Mouse (Mus musculus): ENCODE results near the gene Dnah5. TPM values are rescaled to one million over a fixed set of nuclear protein-coding genes. Genes with fewer than 3 reads are reported as not detected.
"Not testable (repeated sequence)": the region's sequence is repeated elsewhere in the genome, so short reads cannot be mapped to it uniquely, and the experiment has no call there.

The Dnah5 gene
- polyA plus RNA-seq, 1 experiment from 2014 or later: 0.01 TPM

DNA sequence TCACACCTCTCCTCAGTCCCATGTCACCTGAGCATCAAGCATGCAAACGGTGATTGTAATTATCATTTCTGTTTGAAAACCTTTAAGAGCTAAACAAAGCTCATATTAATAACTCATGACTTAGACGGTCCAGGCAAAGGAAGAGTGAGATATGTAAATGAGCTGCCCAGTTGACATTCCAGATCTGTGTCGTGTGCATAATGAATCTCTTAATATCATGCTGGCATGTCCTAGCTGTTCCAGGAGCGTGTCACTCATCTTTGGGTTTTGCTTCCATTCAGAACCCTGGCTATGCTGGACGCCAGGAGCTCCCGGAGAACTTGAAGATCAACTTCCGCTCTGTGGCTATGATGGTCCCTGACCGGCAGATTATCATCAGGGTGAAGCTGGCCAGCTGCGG is 123.9 kb downstream of the Dnah5 start:
- H3K9me3 ChIP-seq (ENCODE audit: low read depth, low read length): no peaks in the 10 kb centered on the region
- H3K4me2 ChIP-seq: no peak overlapping the region
- no peak for TF ChIP-seq CTCF (IDR thresholded peaks at IDR 0.05; ENCODE audit: low read depth)
- no peaks in the 10 kb centered on the region for H3K4me1 ChIP-seq (ENCODE audit: insufficient read depth)
- ATAC-seq (ENCODE audit: insufficient read depth) (no peak), DNase-seq (no peak)
- H3K27me3 ChIP-seq (ENCODE audit: insufficient read depth, low read length): no peaks in the 10 kb centered on the region
- H3K4me3 ChIP-seq (ENCODE audit: low read depth, low read length): no peak overlapping the region
- no peak overlapping the region for H3K27ac ChIP-seq (ENCODE audit: low read depth)
- H3K9ac ChIP-seq: no peak overlapping the region
- 68% methylated on average over 9 of the region's 9 CpGs for WGBS
- H3K36me3 ChIP-seq (ENCODE audit: insufficient read depth): no peaks in the 10 kb centered on the region

DNA sequence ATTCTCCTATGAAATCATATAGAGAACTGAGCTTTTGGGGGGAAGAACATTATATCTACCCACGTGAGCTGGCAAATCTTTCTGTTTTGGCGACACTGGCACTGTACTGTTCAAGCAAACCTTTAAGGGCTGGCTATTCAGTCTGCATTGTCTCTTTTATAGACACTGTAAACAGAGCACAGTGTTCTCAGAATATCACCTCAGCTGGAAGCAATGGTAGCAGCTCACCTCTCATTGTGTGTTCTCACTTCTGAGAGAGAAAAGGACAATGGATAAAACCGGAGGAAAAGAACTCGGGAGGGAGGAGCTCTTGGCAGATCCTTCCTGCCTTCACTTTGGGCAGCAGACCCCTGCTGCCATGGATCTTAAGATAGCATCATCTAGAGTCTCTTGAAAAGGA is 137.6 kb downstream of the Dnah5 start:
- no peaks in the 10 kb centered on the region for H3K9me3 ChIP-seq (ENCODE audit: low read depth, low read length)
- no peak overlapping the region for H3K9ac ChIP-seq
- no peak overlapping the region for H3K4me3 ChIP-seq (ENCODE audit: low read depth, low read length)
- H3K4me1 ChIP-seq (ENCODE audit: insufficient read depth): no peaks in the 10 kb centered on the region
- no peaks in the 10 kb centered on the region for H3K27me3 ChIP-seq (ENCODE audit: insufficient read depth, low read length)
- TF ChIP-seq CTCF (IDR thresholded peaks at IDR 0.05; ENCODE audit: low read depth): no peak
- H3K4me2 ChIP-seq: no peak overlapping the region
- no peak overlapping the region for H3K27ac ChIP-seq (ENCODE audit: low read depth)
- no peak for ATAC-seq (ENCODE audit: insufficient read depth)
- 42% methylated on average over 4 of the region's 4 CpGs for WGBS
- no peak for DNase-seq
- no peaks in the 10 kb centered on the region for H3K36me3 ChIP-seq (ENCODE audit: insufficient read depth)

DNA sequence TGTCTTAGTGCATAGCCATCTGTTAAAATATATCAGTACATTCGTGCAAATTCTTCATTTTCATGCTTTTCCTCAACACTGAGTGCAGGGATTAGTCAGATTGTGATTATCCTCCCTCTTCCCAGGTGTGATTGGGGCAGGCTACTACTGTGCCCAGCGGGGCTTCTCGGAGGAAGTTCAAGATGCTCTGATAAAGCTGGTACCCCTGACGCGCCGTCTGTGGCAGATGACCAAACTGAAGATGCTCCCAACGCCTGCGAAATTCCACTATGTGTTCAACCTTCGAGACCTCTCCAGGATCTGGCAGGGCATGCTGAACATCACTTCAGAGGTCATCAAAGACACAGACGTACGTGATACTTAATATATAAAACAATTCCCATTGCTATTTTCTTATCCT is 164.0 kb downstream of the Dnah5 start:
- H3K9ac ChIP-seq: no peak overlapping the region
- H3K27ac ChIP-seq (ENCODE audit: low read depth): no peak overlapping the region
- DNase-seq (no peak), ATAC-seq (ENCODE audit: insufficient read depth) (no peak)
- TF ChIP-seq CTCF (IDR thresholded peaks at IDR 0.05; ENCODE audit: low read depth): no peak
- 69% methylated on average over 11 of the region's 11 CpGs for WGBS
- no peaks in the 10 kb centered on the region for H3K27me3 ChIP-seq (ENCODE audit: insufficient read depth, low read length)
- no peaks in the 10 kb centered on the region for H3K36me3 ChIP-seq (ENCODE audit: insufficient read depth)
- no peaks in the 10 kb centered on the region for H3K9me3 ChIP-seq (ENCODE audit: low read depth, low read length)
- H3K4me3 ChIP-seq (ENCODE audit: low read depth, low read length): no peak overlapping the region
- H3K4me2 ChIP-seq: no peak overlapping the region
- no peaks in the 10 kb centered on the region for H3K4me1 ChIP-seq (ENCODE audit: insufficient read depth)

DNA sequence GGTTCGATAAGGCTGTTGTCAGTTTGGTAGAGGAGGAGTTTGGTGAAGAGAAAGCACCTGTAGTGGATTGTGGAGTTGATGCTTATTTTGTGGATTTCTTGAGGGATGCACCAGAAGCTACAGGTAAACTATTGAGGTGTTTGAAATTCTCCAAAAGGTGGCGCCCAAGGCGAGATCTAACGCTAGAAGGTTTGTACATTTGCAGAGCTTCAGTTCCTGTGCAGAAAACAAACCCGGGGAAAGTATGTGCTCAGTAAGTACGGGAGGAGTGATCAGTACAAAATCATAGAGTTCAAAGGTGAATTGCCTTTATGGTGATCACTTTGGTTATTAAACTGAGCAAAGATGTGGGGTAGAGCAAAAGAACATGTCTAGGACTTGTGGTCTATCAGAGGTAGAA is 166.9 kb downstream of the Dnah5 start:
- Histone ChIP-seq H3K4me1 (ENCODE audit: insufficient read depth) (no peaks in the 10 kb centered on the region), H3K27me3 (ENCODE audit: insufficient read depth, low read length) (no peaks in the 10 kb centered on the region), H3K36me3 (ENCODE audit: insufficient read depth) (no peaks in the 10 kb centered on the region), H3K4me2 (no peak overlapping the region), H3K27ac (ENCODE audit: low read depth) (no peak overlapping the region), H3K9ac (no peak overlapping the region), H3K4me3 (ENCODE audit: low read depth, low read length) (no peak overlapping the region), H3K9me3 (ENCODE audit: low read depth, low read length) (no peaks in the 10 kb centered on the region)
- no peak for DNase-seq
- 82% methylated on average over 6 of the region's 6 CpGs for WGBS
- TF ChIP-seq CTCF (IDR thresholded peaks at IDR 0.05; ENCODE audit: low read depth): no peak
- no peak for ATAC-seq (ENCODE audit: insufficient read depth)

DNA sequence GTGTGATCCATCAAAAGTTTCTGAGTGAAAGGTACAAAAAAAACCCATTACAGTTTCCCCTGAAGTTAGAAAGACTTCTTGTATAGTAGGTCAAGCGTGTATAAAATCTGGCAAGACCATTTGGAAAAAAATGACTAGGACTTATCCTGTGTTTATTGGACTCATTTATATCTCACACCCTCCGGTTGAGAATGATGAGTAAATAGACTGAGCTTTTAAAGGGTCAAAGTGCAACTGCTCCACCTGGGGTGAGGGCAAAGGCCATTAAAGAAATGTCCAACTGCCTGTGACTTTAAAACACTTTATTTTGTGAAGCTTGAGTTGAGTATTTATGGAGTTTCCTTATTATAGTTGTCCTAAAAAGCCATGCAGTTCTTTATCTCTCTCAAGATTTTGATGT is 168.0 kb downstream of the Dnah5 start:
- no peaks in the 10 kb centered on the region for H3K27me3 ChIP-seq (ENCODE audit: insufficient read depth, low read length)
- no peak overlapping the region for H3K27ac ChIP-seq (ENCODE audit: low read depth)
- WGBS: 30% methylated on average over 2 of the region's 2 CpGs
- H3K4me3 ChIP-seq (ENCODE audit: low read depth, low read length): no peak overlapping the region
- no peaks in the 10 kb centered on the region for H3K9me3 ChIP-seq (ENCODE audit: low read depth, low read length)
- H3K9ac ChIP-seq: no peak overlapping the region
- no peak for TF ChIP-seq CTCF (IDR thresholded peaks at IDR 0.05; ENCODE audit: low read depth)
- ATAC-seq (ENCODE audit: insufficient read depth): no peak
- no peaks in the 10 kb centered on the region for H3K36me3 ChIP-seq (ENCODE audit: insufficient read depth)
- H3K4me2 ChIP-seq: no peak overlapping the region
- H3K4me1 ChIP-seq (ENCODE audit: insufficient read depth): no peaks in the 10 kb centered on the region
- no peak for DNase-seq

DNA sequence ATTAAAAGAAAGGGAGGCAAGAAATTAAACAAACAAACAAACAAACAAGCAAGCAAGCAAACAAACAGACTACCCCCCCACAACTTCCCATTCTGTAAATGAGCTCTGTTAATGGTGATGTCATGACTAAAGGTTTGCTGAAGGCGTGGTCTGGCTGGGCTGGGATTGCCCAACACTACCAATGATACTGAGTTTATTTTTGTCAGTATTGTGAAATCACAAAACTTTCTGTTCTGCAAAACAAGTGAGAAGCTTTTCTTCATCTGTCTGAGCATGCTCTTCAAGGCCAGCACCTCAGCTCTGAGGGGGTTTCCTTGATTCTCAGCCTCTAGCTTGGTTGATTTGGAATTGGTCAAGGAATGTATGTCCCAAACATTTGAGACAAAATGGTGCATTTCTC is 170.8 kb downstream of the Dnah5 start:
- H3K4me1 ChIP-seq (ENCODE audit: insufficient read depth): no peaks in the 10 kb centered on the region
- 84% methylated on average over 1 of the region's 1 CpGs for WGBS
- DNase-seq (no peak), ATAC-seq (ENCODE audit: insufficient read depth) (no peak)
- no peak overlapping the region for H3K27ac ChIP-seq (ENCODE audit: low read depth)
- H3K4me3 ChIP-seq (ENCODE audit: low read depth, low read length): no peak overlapping the region
- TF ChIP-seq CTCF (IDR thresholded peaks at IDR 0.05; ENCODE audit: low read depth): no peak
- H3K4me2 ChIP-seq: no peak overlapping the region
- H3K9ac ChIP-seq: no peak overlapping the region
- H3K9me3 ChIP-seq (ENCODE audit: low read depth, low read length): no peaks in the 10 kb centered on the region
- H3K36me3 ChIP-seq (ENCODE audit: insufficient read depth): no peaks in the 10 kb centered on the region
- H3K27me3 ChIP-seq (ENCODE audit: insufficient read depth, low read length): no peaks in the 10 kb centered on the region

DNA sequence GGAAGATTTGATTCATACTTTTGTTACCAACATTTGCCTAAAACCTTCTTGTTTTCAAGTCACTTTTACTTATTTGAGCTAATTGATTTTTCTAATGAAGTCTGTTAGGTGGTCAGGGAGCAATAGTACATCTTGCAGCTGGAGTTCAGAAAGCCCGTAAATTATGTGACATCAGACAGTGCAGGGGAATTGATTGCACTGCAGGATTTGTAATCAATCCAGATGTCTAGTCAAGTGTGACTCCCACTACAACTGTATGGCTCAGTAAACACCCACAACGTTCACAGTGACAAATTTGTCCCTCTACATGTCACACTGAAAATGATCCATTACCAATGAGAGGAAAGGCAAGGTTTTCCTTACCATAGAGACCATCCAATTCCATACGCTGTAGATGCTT is 177.4 kb downstream of the Dnah5 start:
- Histone ChIP-seq H3K4me1 (ENCODE audit: insufficient read depth) (no peaks in the 10 kb centered on the region), H3K4me2 (no peak overlapping the region), H3K4me3 (ENCODE audit: low read depth, low read length) (no peak overlapping the region), H3K36me3 (ENCODE audit: insufficient read depth) (no peaks in the 10 kb centered on the region), H3K9me3 (ENCODE audit: low read depth, low read length) (no peaks in the 10 kb centered on the region), H3K27ac (ENCODE audit: low read depth) (no peak overlapping the region), H3K9ac (no peak overlapping the region), H3K27me3 (ENCODE audit: insufficient read depth, low read length) (no peaks in the 10 kb centered on the region)
- ATAC-seq (ENCODE audit: insufficient read depth): no peak
- no peak for TF ChIP-seq CTCF (IDR thresholded peaks at IDR 0.05; ENCODE audit: low read depth)
- DNase-seq: no peak
- 48% methylated on average over 3 of the region's 3 CpGs for WGBS

DNA sequence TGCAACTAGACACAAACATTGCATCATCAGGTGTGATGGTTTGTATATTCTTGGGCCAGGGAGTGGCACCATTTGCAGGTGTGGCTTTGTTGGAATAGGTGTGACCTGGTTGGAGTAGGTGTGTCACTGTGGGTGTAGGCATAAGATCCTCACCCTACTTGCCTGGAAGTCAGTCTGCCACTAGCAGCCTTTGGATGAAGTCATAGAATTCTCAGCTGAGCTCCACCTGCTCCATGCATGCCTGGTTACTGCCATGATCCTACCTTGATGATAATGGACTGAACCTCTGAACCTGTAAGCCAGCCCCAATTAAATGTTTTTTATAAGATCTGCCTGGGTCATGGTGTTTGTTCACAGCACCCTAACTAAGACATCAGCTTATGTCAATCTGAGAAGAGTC is 190.2 kb downstream of the Dnah5 start:
- H3K4me2 ChIP-seq; H3K9me3 ChIP-seq (ENCODE audit: low read depth, low read length); H3K36me3 ChIP-seq (ENCODE audit: insufficient read depth); H3K4me3 ChIP-seq (ENCODE audit: low read depth, low read length); H3K27me3 ChIP-seq (ENCODE audit: insufficient read depth, low read length); H3K9ac ChIP-seq; H3K27ac ChIP-seq (ENCODE audit: low read depth); DNase-seq; ATAC-seq (ENCODE audit: insufficient read depth); H3K4me1 ChIP-seq (ENCODE audit: insufficient read depth): not testable (repeated sequence)
